Mouse (Mus musculus) liver, embryonic 14.5 days (tissue): ENCODE results near the gene Entpd7.

ENCODE experiments used
- CTCF ChIP-seq: IDR thresholded peaks from 2 replicates; pipeline ENCODE4 v1.5.1; 2016; ENCODE audit warnings: antibody characterized with exemption, low read depth, control low read depth
- EP300 ChIP-seq: IDR thresholded peaks from 2 replicates; pipeline ENCODE4 v1.6.1; 2016; ENCODE audit warnings: antibody characterized with exemption, low read depth

GRCm38 (mm10) chr19:43781980-43782379 lies 92.5 kb downstream of the Entpd7 start, which contains the start of gene Abcc2:
- TF ChIP-seq CTCF (no peak), EP300 (no peak)
